ENCODE assay signal across 9 mouse cellular contexts in the genomic region with DNA sequence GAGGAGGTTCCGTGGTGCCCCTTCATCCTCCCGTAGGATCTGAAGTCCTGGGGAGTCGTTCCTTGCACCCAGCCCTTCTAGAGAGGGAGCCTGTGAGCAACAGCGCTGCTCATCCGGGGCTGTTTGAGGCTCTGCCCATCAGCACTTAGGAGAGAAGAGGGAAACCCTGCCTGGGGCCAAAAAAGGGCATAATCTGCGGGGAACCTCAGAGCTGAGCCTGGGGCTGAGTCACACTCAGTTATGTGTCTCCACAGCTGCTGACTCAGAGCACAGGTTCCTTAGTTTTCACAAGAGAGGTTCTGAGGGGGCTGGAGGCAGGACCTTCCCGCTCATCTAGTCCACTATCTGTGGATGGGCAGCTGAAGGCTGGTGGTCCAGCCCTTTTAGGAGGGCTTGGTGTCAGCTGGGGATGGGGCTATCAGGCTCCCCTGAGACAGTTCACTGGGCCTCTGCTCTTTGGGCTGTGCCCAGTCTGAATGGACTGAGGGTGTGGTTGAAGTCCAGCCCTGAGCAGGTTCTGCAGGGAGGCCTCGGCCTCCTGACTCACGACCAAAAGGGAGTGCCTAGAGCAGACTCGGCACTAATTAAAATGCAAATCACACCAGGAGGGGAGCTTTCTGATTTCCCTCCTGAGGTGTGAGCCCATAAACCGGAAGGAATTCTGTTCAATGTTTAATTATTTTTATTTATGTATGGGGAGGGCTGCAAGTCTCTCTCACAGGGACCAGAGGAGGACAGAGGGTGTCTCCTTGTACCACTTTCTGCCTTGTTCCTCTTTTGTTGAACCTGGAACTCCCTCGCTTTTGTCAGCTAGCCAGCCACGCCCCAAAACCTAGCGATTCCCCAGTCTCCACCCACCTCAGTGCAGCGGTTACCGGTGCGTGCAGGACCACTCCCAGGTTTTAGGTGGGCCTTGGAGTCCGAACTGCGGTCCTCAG. TPM values are rescaled to one million over a fixed set of nuclear protein-coding genes. Genes with fewer than 3 reads are reported as not detected.
DNase-seq lines count a peak whose midpoint lies in the region; ATAC-seq and TF ChIP-seq lines count a peak whose summit lies in the region.
"Had no signal": no experiment of that assay in that cellular context is flagged by ENCODE, and none has a peak within 500 bp of the region (broad histone marks: within the 10 kb centered on the region; RNA-seq: fewer than 3 reads in every experiment).

No protein-coding gene starts in this region.

- 8% methylated on average over 19 of the region's 19 CpGs for WGBS in embryonic facial prominence, embryonic 10.5 days
- 7% methylated on average over 19 of the region's 19 CpGs for WGBS in liver, embryonic 16.5 days (ENCODE audit: insufficient replicate concordance)
- WGBS in olfactory bulb, adult 2 months, result 17% methylated on average over 19 of the region's 19 CpGs

- dilution Hi-C loops in CH12.LX (cut with MboI; ENCODE audit: extremely low pct_ligation_motif_present, extremely low pct_unique_long_range_greater_than_20kb, low sequenced_read_pairs), result no loop called here

- peak overlapping the region; percentile 70 for H3K4me2 ChIP-seq in CH12.LX (ENCODE audit: insufficient read depth, low read depth, poor library complexity, severe bottlenecking)
- H3K4me2 ChIP-seq in liver, embryonic 16.5 days (ENCODE audit: low read depth, low read length), result 0 out of 2 replicates have a peak overlapping the region, but pooled peaks have one; percentile 17

- peaks cover 22% of the 10 kb centered on the region for H3K27me3 ChIP-seq in CH12.LX (replicated peaks)
- peaks cover 49% of the 10 kb centered on the region for H3K27me3 ChIP-seq in embryonic facial prominence, embryonic 10.5 days (replicated peaks; ENCODE audit: low read depth, poor library complexity, severe bottlenecking)
- H3K27me3 ChIP-seq in liver, embryonic 16.5 days (ENCODE audit: control insufficient read depth, insufficient read depth, low read depth, low read length), result no peaks in the 10 kb centered on the region

- DNase-seq in 416B (ENCODE audit: low read depth), result peak; percentile 92
- peak; percentile 69 for DNase-seq in CH12.LX (ENCODE audit: extremely low read depth)
- DNase-seq in embryonic facial prominence, embryonic 10.5 days (ENCODE audit: low spot score), result peak; percentile 30
- DNase-seq in heart, postnatal 25 days (ENCODE audit: low spot score), result peak; percentile 32
- no peak for DNase-seq in left cerebral cortex, adult 18-20 months (ENCODE audit: low spot score in 2 of 2)
- no peak for DNase-seq in right cerebral cortex, postnatal 25 days

- 0 out of 2 replicates have a peak, but pooled peaks have one; percentile 37 for ATAC-seq in liver, embryonic 16.5 days (ENCODE audit: low read depth)

- intact Hi-C loops in heart, postnatal 25 days (cut with DNase I), result no loop called here

- H3K27ac ChIP-seq in CH12.LX (ENCODE audit: insufficient read depth, low read depth), result no peak overlapping the region
- peak overlapping the region; percentile 51; the same call in 1 of the 2 replicates for H3K27ac ChIP-seq in embryonic facial prominence, embryonic 10.5 days (replicated peaks)
- 0 out of 2 replicates have a peak overlapping the region, but pooled peaks have one; percentile 14 for H3K27ac ChIP-seq in liver, embryonic 16.5 days (ENCODE audit: low read length)
- H3K27ac ChIP-seq in olfactory bulb, adult 2 months (ENCODE audit: insufficient read depth, low read depth, low read length), result peak overlapping the region; percentile 15; the same call in 1 of the 2 replicates

- TF ChIP-seq POLR2A in CH12.LX (IDR thresholded peaks at IDR 0.05; ENCODE audit: low read depth, low read length), result no peak
- TF ChIP-seq POLR2A in olfactory bulb, adult 2 months (IDR thresholded peaks at IDR 0.05; ENCODE audit: insufficient read depth, low read depth, low read length), result 0 out of 2 replicates have a peak, but pooled peaks have one; percentile 21

- in situ Hi-C loops in CH12.LX (cut with MboI; ENCODE audit: low pct_ligation_motif_present, low pct_unique_long_range_greater_than_20kb, low sequenced_read_pairs), result no loop called here

- H3K9ac ChIP-seq in CH12.LX (ENCODE audit: insufficient read depth, low read depth), result no peak overlapping the region; the same call in 1 of the 2 replicates
- H3K9ac ChIP-seq in liver, embryonic 16.5 days (ENCODE audit: low read depth, low read length), result no peak overlapping the region

- H3K4me1 ChIP-seq in CH12.LX (ENCODE audit: control insufficient read depth in 1 of 2, insufficient read depth in 2 of 2), result peaks cover 3 to 18% of the 10 kb centered on the region in 2 experiments; a peak in 3 of 4 replicates
- H3K4me1 ChIP-seq in embryonic facial prominence, embryonic 10.5 days, result peaks cover 20% of the 10 kb centered on the region
- no peaks in the 10 kb centered on the region; the same call in 1 of the 2 replicates for H3K4me1 ChIP-seq in liver, embryonic 16.5 days (ENCODE audit: control insufficient read depth, low read depth, low read length)
- peaks cover 17% of the 10 kb centered on the region for H3K4me1 ChIP-seq in olfactory bulb, adult 2 months (ENCODE audit: control insufficient read depth, insufficient read depth, low read length)

- H3K9me3 ChIP-seq in CH12.LX (replicated peaks; ENCODE audit: low read length), result peaks cover 8% of the 10 kb centered on the region
- H3K9me3 ChIP-seq in embryonic facial prominence, embryonic 10.5 days, result 0 out of 2 replicates have a peak, but pooled peaks cover 3% of the 10 kb centered on the region
- no peaks in the 10 kb centered on the region for H3K9me3 ChIP-seq in liver, embryonic 16.5 days (replicated peaks; ENCODE audit: control insufficient read depth, low read length)

- no peaks in the 10 kb centered on the region for H3K36me3 ChIP-seq in CH12.LX (replicated peaks in 1 of 2; ENCODE audit: control insufficient read depth in 1 of 2, insufficient read depth in 1 of 2, low read length in 1 of 2)
- no peaks in the 10 kb centered on the region for H3K36me3 ChIP-seq in embryonic facial prominence, embryonic 10.5 days (replicated peaks)
- no peaks in the 10 kb centered on the region for H3K36me3 ChIP-seq in liver, embryonic 16.5 days (ENCODE audit: control insufficient read depth, insufficient read depth)

- H3K79me2 ChIP-seq in CH12.LX (replicated peaks; ENCODE audit: control insufficient read depth, extremely low read depth, insufficient read depth, poor library complexity, severe bottlenecking), result no peaks in the 10 kb centered on the region

- no peak for TF ChIP-seq CTCF in CH12.LX (conservative IDR thresholded peaks at IDR 0.05 in 1 of 2, IDR thresholded peaks at IDR 0.05 in 1 of 2; ENCODE audit: low read depth in 2 of 2, low read length in 2 of 2)
- TF ChIP-seq CTCF in olfactory bulb, adult 2 months (IDR thresholded peaks at IDR 0.05; ENCODE audit: insufficient read depth, low read depth, low read length), result no peak

- peak overlapping the region; percentile 24 to 35 (median 24) for H3K4me3 ChIP-seq in CH12.LX (replicated peaks in 1 of 3; ENCODE audit: low read depth in 2 of 3, low read length in 2 of 3, poor library complexity in 1 of 3)
- peak overlapping the region; percentile 25; the same call in 1 of the 2 replicates for H3K4me3 ChIP-seq in embryonic facial prominence, embryonic 10.5 days
- no peak overlapping the region for H3K4me3 ChIP-seq in liver, embryonic 16.5 days (ENCODE audit: low read depth, low read length)
- no peak overlapping the region for H3K4me3 ChIP-seq in olfactory bulb, adult 2 months (ENCODE audit: insufficient read depth, low read depth, low read length)

- no peak for TF ChIP-seq RAD21 in CH12.LX (IDR thresholded peaks at IDR 0.05; ENCODE audit: low read depth, low read length)

- peak; percentile 40; the same call in 1 of the 2 replicates for TF ChIP-seq EP300 in CH12.LX (IDR thresholded peaks at IDR 0.05; ENCODE audit: low read length)

TF ChIP-seq in CH12.LX, 34 proteins besides CTCF, POLR2A, EP300 and RAD21:
- TF ChIP-seq TCF12 (IDR thresholded peaks at IDR 0.05; ENCODE audit: low read depth, low read length) (peak; percentile 13; the same call in 1 of the 2 replicates), ETS1 (conservative IDR thresholded peaks at IDR 0.05; ENCODE audit: low read depth, low read length) (peak; percentile 60), ELF1 (IDR thresholded peaks at IDR 0.05; ENCODE audit: low read depth, low read length) (0 out of 2 replicates have a peak, but pooled peaks have one; percentile 16), IRF4 (IDR thresholded peaks at IDR 0.05; ENCODE audit: low read depth, low read length) (peak; percentile 52; the same call in 1 of the 2 replicates), TBP (conservative IDR thresholded peaks at IDR 0.05; ENCODE audit: low read depth, low read length) (0 out of 2 replicates have a peak, but pooled peaks have one; percentile 53), MAFK (IDR thresholded peaks at IDR 0.05; ENCODE audit: insufficient replicate concordance, low read length) (peak; percentile 30; the same call in 1 of the 2 replicates), JUND (conservative IDR thresholded peaks at IDR 0.05; ENCODE audit: low read depth, low read length) (no peak), USF1 (IDR thresholded peaks at IDR 0.05; ENCODE audit: low read depth, low read length) (no peak), NELFE (IDR thresholded peaks at IDR 0.05; ENCODE audit: low read depth, low read length) (no peak), ZKSCAN1 (IDR thresholded peaks at IDR 0.05; ENCODE audit: borderline replicate concordance, low read depth, low read length) (no peak)

RNA-seq across cellular contexts. Expression of gene Capn2, which starts 10.8 kb away (rescaled TPM):
- total RNA-seq in CH12.LX (2012; rRNA removed) (25.9 and 28.1 TPM in 2 replicates), CH12.LX (2014; rRNA removed) (10.9 and 12.5 TPM in 2 replicates)
- polyA plus RNA-seq in CH12.LX (2012; ENCODE audit: insufficient read length, low read depth), result 14.2 and 15.0 TPM in 2 replicates
- polyA plus RNA-seq in embryonic facial prominence, embryonic 10.5 days (2016; fragmentation: Nextera tagmentation; extraction: Ambion mirVana), result 75.1 and 84.8 TPM in 2 replicates
- total RNA-seq in heart, postnatal 25 days (2021), result 10 to 100 TPM; 63.3 to 73.1 TPM
- 25.0 and 27.4 TPM in 2 replicates for polyA plus RNA-seq in liver, embryonic 16.5 days (2015; fragmentation: Nextera tagmentation; extraction: Ambion mirVana)
- polyA plus RNA-seq in olfactory bulb, adult 2 months (2012; ENCODE audit: insufficient read depth, insufficient read length, low replicate concordance, missing spikeins), result not detected in 2 replicates
- total RNA-seq in left cerebral cortex, adult 18-20 months (2021), result 10 to 100 TPM; 65.1 to 66.8 TPM

RNA-seq across cellular contexts. Expression of gene Capn8, which starts 36.6 kb away (rescaled TPM):
- not detected in 2 replicates for total RNA-seq in CH12.LX (2012; rRNA removed)
- not detected in 2 replicates for total RNA-seq in CH12.LX (2014; rRNA removed)
- not detected in 2 replicates for polyA plus RNA-seq in CH12.LX (2012; ENCODE audit: insufficient read length, low read depth)
- polyA plus RNA-seq in embryonic facial prominence, embryonic 10.5 days (2016; fragmentation: Nextera tagmentation; extraction: Ambion mirVana), result not detected in 2 replicates
- not detected for total RNA-seq in heart, postnatal 25 days (2021)
- 0.05 TPM in 1 of 2 replicates, not detected in the other for polyA plus RNA-seq in liver, embryonic 16.5 days (2015; fragmentation: Nextera tagmentation; extraction: Ambion mirVana)
- polyA plus RNA-seq in olfactory bulb, adult 2 months (2012; ENCODE audit: insufficient read depth, insufficient read length, low replicate concordance, missing spikeins), result not detected in 2 replicates
- total RNA-seq in left cerebral cortex, adult 18-20 months (2021), result not detected
- total RNA-seq: heart, postnatal 36 days had no signal

Comparison
In these comparisons a context has a peak if more than half of its experiments do, and no peak if none do; other contexts are left out.
1. DNase-seq: peak in 416B (single experiment), CH12.LX (single experiment), embryonic facial prominence, embryonic 10.5 days (single experiment) and heart, postnatal 25 days (single experiment); none in left cerebral cortex, adult 18-20 months (0 of 2) and right cerebral cortex, postnatal 25 days (single experiment).
2. H3K4me3 ChIP-seq: peak in CH12.LX (3 of 3) and embryonic facial prominence, embryonic 10.5 days (single experiment); none in liver, embryonic 16.5 days (single experiment) and olfactory bulb, adult 2 months (single experiment).